ENCODE assay signal across 20 mouse cellular contexts in genomic region chr10:128823821-128824220, GRCm38 (mm10). TPM values are rescaled to one million over a fixed set of nuclear protein-coding genes. Genes with fewer than 3 reads are reported as not detected.
DNase-seq lines count a peak whose midpoint lies in the region; ATAC-seq and TF ChIP-seq lines count a peak whose summit lies in the region.
"Had no signal": no experiment of that assay in that cellular context is flagged by ENCODE, and none has a peak within 500 bp of the region (broad histone marks: within the 10 kb centered on the region; RNA-seq: fewer than 3 reads in every experiment).

No protein-coding gene starts in this region.

- no peak overlapping the region for H3K4me2 ChIP-seq in hindbrain, embryonic 16.5 days (ENCODE audit: low read length)
- H3K4me2 ChIP-seq in midbrain, embryonic 15.5 days = no peak overlapping the region

- in situ Hi-C loops in ES-E14 (cut with MboI; ENCODE audit: low sequenced_read_pairs in 2 of 2, unreplicated experiment in 2 of 2) = no loop called here

- ATAC-seq in hindbrain, embryonic 16.5 days = no peak
- no peak for ATAC-seq in midbrain, embryonic 15.5 days (replicated peaks)
- ATAC-seq: forebrain, embryonic 14.5 days; intestine, embryonic 16.5 days had no signal

- H3K36me3 ChIP-seq in ES-E14 (ENCODE audit: control insufficient read depth, insufficient read depth, low read length, poor library complexity, severe bottlenecking) = peaks cover 3% of the 10 kb centered on the region
- H3K36me3 ChIP-seq in splenic B cell, adult 2 months (ENCODE audit: control insufficient read depth, insufficient read depth, low read length, poor library complexity, severe bottlenecking) = no peaks in the 10 kb centered on the region; the same call in none of the 2 replicates
- H3K36me3 ChIP-seq in hindbrain, embryonic 16.5 days (ENCODE audit: control insufficient read depth, insufficient read depth, low read length) = peaks cover 5% of the 10 kb centered on the region
- H3K36me3 ChIP-seq in midbrain, embryonic 15.5 days (replicated peaks) = peaks cover 11% of the 10 kb centered on the region; the same call in 1 of the 2 replicates

- no peak overlapping the region for H3K27ac ChIP-seq in ES-E14 (ENCODE audit: insufficient read depth, low read depth, low read length, poor library complexity, severe bottlenecking)
- H3K27ac ChIP-seq in hindbrain, embryonic 16.5 days (ENCODE audit: low read depth, low read length) = no peak overlapping the region
- no peak overlapping the region for H3K27ac ChIP-seq in midbrain, embryonic 15.5 days
- H3K27ac ChIP-seq: hindbrain, embryonic 15.5 days; midbrain, embryonic 12.5 days had no signal

- H3K9me3 ChIP-seq in ES-E14 (ENCODE audit: control insufficient read depth, insufficient read depth, low read depth, low read length) = no peaks in the 10 kb centered on the region
- H3K9me3 ChIP-seq in hindbrain, embryonic 16.5 days (ENCODE audit: control insufficient read depth, low read length) = no peaks in the 10 kb centered on the region
- no peaks in the 10 kb centered on the region for H3K9me3 ChIP-seq in midbrain, embryonic 15.5 days
- H3K9me3 ChIP-seq: hindbrain, embryonic 15.5 days; midbrain, embryonic 12.5 days had no signal

- WGBS in hindbrain, embryonic 16.5 days = 98% methylated on average over 9 of the region's 9 CpGs
- 97% methylated on average over 9 of the region's 9 CpGs for WGBS in midbrain, embryonic 15.5 days

- peaks cover 2 to 5% of the 10 kb centered on the region in 2 experiments; a peak in 3 of 4 replicates for H3K4me1 ChIP-seq in ES-E14 (ENCODE audit: control insufficient read depth in 2 of 2, insufficient read depth in 2 of 2, low read length in 2 of 2, poor library complexity in 1 of 2)
- H3K4me1 ChIP-seq in hindbrain, embryonic 16.5 days (ENCODE audit: control insufficient read depth, insufficient read depth, low read depth, low read length) = peaks cover 12% of the 10 kb centered on the region
- H3K4me1 ChIP-seq in midbrain, embryonic 15.5 days = peaks cover 21% of the 10 kb centered on the region

- peak; percentile 53 for DNase-seq in thymus, postnatal 0 days (ENCODE audit: low spot score)
- DNase-seq in thymus, postnatal 10 days (ENCODE audit: low spot score in 2 of 2) = no peak
- DNase-seq in ES-E14 (ENCODE audit: low read depth, low spot score) = no peak
- DNase-seq in splenic B cell, adult 2 months (ENCODE audit: low read depth, low spot score) = peak; percentile 17
- DNase-seq in lung, postnatal 36 days = no peak
- DNase-seq: adrenal gland, postnatal 36 days; cerebellum, adult 9-10 months; kidney, adult 9 months; kidney, postnatal 14 days; layer of hippocampus, postnatal 36 days; lung, adult 2 months; lung, postnatal 14 days had no signal

- H3K9ac ChIP-seq in ES-E14 (ENCODE audit: insufficient read depth, low read depth, low read length, poor library complexity, severe bottlenecking) = peak overlapping the region; percentile 37; the same call in 1 of the 2 replicates
- no peak overlapping the region for H3K9ac ChIP-seq in hindbrain, embryonic 16.5 days (ENCODE audit: low read depth, low read length)
- no peak overlapping the region for H3K9ac ChIP-seq in midbrain, embryonic 15.5 days
- H3K9ac ChIP-seq: hindbrain, embryonic 15.5 days; midbrain, embryonic 12.5 days had no signal

- no peaks in the 10 kb centered on the region for H3K27me3 ChIP-seq in splenic B cell, adult 2 months (ENCODE audit: control insufficient read depth, insufficient read depth, low read length, poor library complexity, severe bottlenecking)
- H3K27me3 ChIP-seq in hindbrain, embryonic 16.5 days (replicated peaks; ENCODE audit: control insufficient read depth, insufficient read depth, low read length) = no peaks in the 10 kb centered on the region
- no peaks in the 10 kb centered on the region for H3K27me3 ChIP-seq in midbrain, embryonic 15.5 days (replicated peaks)
- H3K27me3 ChIP-seq: CH12.LX; hindbrain, embryonic 15.5 days; midbrain, embryonic 12.5 days had no signal

- H3K4me3 ChIP-seq in ES-E14 (ENCODE audit: insufficient read depth in 1 of 2, low read depth in 1 of 2, low read length in 2 of 2, poor library complexity in 1 of 2, severe bottlenecking in 1 of 2) = peak overlapping the region in 1 of 2 experiments; percentile 100; a peak in 2 of 4 replicates
- no peak overlapping the region for H3K4me3 ChIP-seq in hindbrain, embryonic 16.5 days (ENCODE audit: low read length)
- H3K4me3 ChIP-seq in midbrain, embryonic 15.5 days = no peak overlapping the region
- H3K4me3 ChIP-seq: hindbrain, embryonic 15.5 days; midbrain, embryonic 12.5 days had no signal

TF ChIP-seq in ES-E14, 5 proteins besides CTCF, POLR2A, EP300 and RAD21:
- TF ChIP-seq ZNF384 (IDR thresholded peaks at IDR 0.05; ENCODE audit: low read depth, low read length) (no peak), ZC3H11A (IDR thresholded peaks at IDR 0.05; ENCODE audit: borderline replicate concordance, low read depth, low read length) (no peak), MAFK (IDR thresholded peaks at IDR 0.05; ENCODE audit: insufficient read depth, low read depth, low read length) (no peak), CHD2 (IDR thresholded peaks at IDR 0.05; ENCODE audit: low read depth, low read length) (no peak), HCFC1 (IDR thresholded peaks at IDR 0.05; ENCODE audit: borderline replicate concordance, insufficient read depth, low read length) (no peak)

RNA-seq across cellular contexts. Expression of gene Ormdl2, which starts 2.4 kb away (rescaled TPM):
- 102 and 113 TPM in 2 replicates for polyA plus RNA-seq in thymus, postnatal 0 days (2015; fragmentation: Nextera tagmentation; extraction: Ambion mirVana)
- total RNA-seq in ES-E14 (2012; rRNA removed) = 145 and 155 TPM in 2 replicates
- polyA plus RNA-seq in hindbrain, embryonic 16.5 days (2015; fragmentation: Nextera tagmentation; extraction: Ambion mirVana) = 23.6 and 27.6 TPM in 2 replicates
- polyA plus RNA-seq in midbrain, embryonic 15.5 days (2015; fragmentation: Nextera tagmentation; extraction: Ambion mirVana) = 21.9 and 22.7 TPM in 2 replicates

RNA-seq across cellular contexts. Expression of gene Sarnp, which starts 6.7 kb away (rescaled TPM):
- polyA plus RNA-seq in thymus, postnatal 0 days (2015; fragmentation: Nextera tagmentation; extraction: Ambion mirVana) = 186 and 199 TPM in 2 replicates
- total RNA-seq in ES-E14 (2012; rRNA removed) = 70.1 and 101 TPM in 2 replicates
- polyA plus RNA-seq in hindbrain, embryonic 16.5 days (2015; fragmentation: Nextera tagmentation; extraction: Ambion mirVana) = 137 and 142 TPM in 2 replicates
- 145 and 155 TPM in 2 replicates for polyA plus RNA-seq in midbrain, embryonic 15.5 days (2015; fragmentation: Nextera tagmentation; extraction: Ambion mirVana)

RNA-seq across cellular contexts. Expression of gene Tmem198b, which starts 19.7 kb away (rescaled TPM):
- 6.0 and 6.6 TPM in 2 replicates for polyA plus RNA-seq in thymus, postnatal 0 days (2015; fragmentation: Nextera tagmentation; extraction: Ambion mirVana)
- 7.7 and 11.0 TPM in 2 replicates for total RNA-seq in ES-E14 (2012; rRNA removed)
- 19.6 and 20.4 TPM in 2 replicates for polyA plus RNA-seq in hindbrain, embryonic 16.5 days (2015; fragmentation: Nextera tagmentation; extraction: Ambion mirVana)
- 16.0 and 17.6 TPM in 2 replicates for polyA plus RNA-seq in midbrain, embryonic 15.5 days (2015; fragmentation: Nextera tagmentation; extraction: Ambion mirVana)

RNA-seq across cellular contexts. Expression of gene Dnajc14, which starts 20.0 kb away (rescaled TPM):
- 32.5 and 32.8 TPM in 2 replicates for polyA plus RNA-seq in thymus, postnatal 0 days (2015; fragmentation: Nextera tagmentation; extraction: Ambion mirVana)
- total RNA-seq in ES-E14 (2012; rRNA removed) = 51.9 and 53.0 TPM in 2 replicates
- polyA plus RNA-seq in hindbrain, embryonic 16.5 days (2015; fragmentation: Nextera tagmentation; extraction: Ambion mirVana) = 49.6 and 53.2 TPM in 2 replicates
- 59.4 and 60.8 TPM in 2 replicates for polyA plus RNA-seq in midbrain, embryonic 15.5 days (2015; fragmentation: Nextera tagmentation; extraction: Ambion mirVana)

RNA-seq across cellular contexts. Expression of gene Mmp19, which starts 33.1 kb away (rescaled TPM):
- 0.48 and 0.67 TPM in 2 replicates for polyA plus RNA-seq in thymus, postnatal 0 days (2015; fragmentation: Nextera tagmentation; extraction: Ambion mirVana)
- 0.37 and 0.94 TPM in 2 replicates for total RNA-seq in ES-E14 (2012; rRNA removed)
- 0.45 and 0.74 TPM in 2 replicates for polyA plus RNA-seq in hindbrain, embryonic 16.5 days (2015; fragmentation: Nextera tagmentation; extraction: Ambion mirVana)
- polyA plus RNA-seq in midbrain, embryonic 15.5 days (2015; fragmentation: Nextera tagmentation; extraction: Ambion mirVana) = 0.58 and 0.79 TPM in 2 replicates
- total RNA-seq: hematopoietic stem cell, adult 5-6 weeks had no signal

Comparison
In these comparisons a context has a peak if more than half of its experiments do, and no peak if none do; other contexts are left out.
1. DNase-seq: peak in thymus, postnatal 0 days (single experiment) and splenic B cell, adult 2 months (single experiment); none in thymus, postnatal 10 days (0 of 2), ES-E14 (single experiment) and lung, postnatal 36 days (single experiment).